Mouse (Mus musculus) bone marrow, adult 2 months (tissue): ENCODE results near the gene Spg7. TPM values are rescaled to one million over a fixed set of nuclear protein-coding genes. Genes with fewer than 3 reads are reported as not detected.

Source experiments
- H3K27ac ChIP-seq: fragments of 200-500 bp; 2 replicates; pipeline ENCODE4 v1.5.1; 2012; ENCODE audit warnings: low read depth, mild to moderate bottlenecking, control low read depth, inconsistent platforms, low read length; ENCODE audit not compliant: control insufficient read depth, poor library complexity, insufficient read depth
- H3K4me1 ChIP-seq: fragments of 200-500 bp; 2 replicates; pipeline ENCODE4 v1.6.1; 2011; ENCODE audit warnings: low read length; ENCODE audit not compliant: control insufficient read depth, insufficient read depth
- H3K4me3 ChIP-seq: fragments of 200-500 bp; replicated peaks from 2 replicates; pipeline ENCODE3; 2011; ENCODE audit warnings: mild to moderate bottlenecking, low read depth, low read length, control low read depth; ENCODE audit not compliant: control insufficient read depth
- CTCF ChIP-seq: fragments of 200-500 bp; IDR thresholded peaks from 2 replicates; pipeline ENCODE4 v1.5.1; 2011; ENCODE audit warnings: low read length, control low read depth; ENCODE audit not compliant: control insufficient read depth, insufficient read depth
- POLR2A ChIP-seq: fragments of 200-500 bp; IDR thresholded peaks from 2 replicates; pipeline ENCODE4 v1.6.1; 2011; ENCODE audit warnings: low read depth, mild to moderate bottlenecking, control low read depth, low read length, borderline replicate concordance; ENCODE audit not compliant: control insufficient read depth
- WGBS: fragments of 180-500 bp; shearing (Covaris S2); methylation state at CpG from one replicate; pipeline ENCODE4 v1.1.7; 2018; 5-methylcytosine and 5-hydroxymethylcytosine counted together
- polyA plus RNA-seq: library from polyadenylated mRNA; stranded (reverse); fragments of >200 nt; gene quantifications from 2 replicates; pipeline ENCODE4 v1.2.4, GENCODE M21; 2011; ENCODE audit warnings: low replicate concordance; ENCODE audit not compliant: missing spikeins, insufficient read depth, insufficient read length

Gene Spg7
- polyA plus RNA-seq, 1 experiment = 74.6 TPM

GRCm38 (mm10) chr8:123135806-123136205, 73.1 kb downstream of the Spg7 start:
- Histone ChIP-seq H3K27ac (no peak overlapping the region), H3K4me3 (no peak overlapping the region), H3K4me1 (no peaks in the 10 kb centered on the region; the same call in 1 of the 2 replicates)
- no peak for TF ChIP-seq POLR2A
- TF ChIP-seq CTCF = no peak
- 75% methylated on average over 9 of the region's 9 CpGs for WGBS

DNA sequence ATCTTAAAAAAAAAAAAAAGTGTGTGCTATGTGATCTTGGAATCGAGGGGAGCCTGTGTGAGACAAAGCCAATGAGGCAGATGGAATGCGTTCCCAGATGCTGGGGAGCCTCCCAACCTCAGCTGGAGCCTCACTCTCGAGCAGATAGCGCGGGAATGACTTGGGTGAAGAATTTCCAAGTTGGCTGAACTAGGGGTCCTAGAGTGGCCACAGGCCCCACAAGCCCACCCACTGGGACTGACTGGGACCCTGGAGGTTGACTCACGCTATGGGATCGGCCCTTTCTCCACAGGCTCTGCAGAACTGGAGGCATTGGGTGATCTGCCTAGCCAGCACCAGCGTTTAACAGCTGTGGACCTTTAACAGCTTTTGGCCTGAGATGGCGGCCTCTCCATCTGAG, 73.5 kb downstream of the Spg7 start:
- H3K4me1 ChIP-seq = no peaks in the 10 kb centered on the region; the same call in 1 of the 2 replicates
- TF ChIP-seq CTCF (no peak), POLR2A (no peak)
- H3K4me3 ChIP-seq = no peak overlapping the region
- no peak overlapping the region for H3K27ac ChIP-seq
- 85% methylated on average over 9 of the region's 9 CpGs for WGBS

DNA sequence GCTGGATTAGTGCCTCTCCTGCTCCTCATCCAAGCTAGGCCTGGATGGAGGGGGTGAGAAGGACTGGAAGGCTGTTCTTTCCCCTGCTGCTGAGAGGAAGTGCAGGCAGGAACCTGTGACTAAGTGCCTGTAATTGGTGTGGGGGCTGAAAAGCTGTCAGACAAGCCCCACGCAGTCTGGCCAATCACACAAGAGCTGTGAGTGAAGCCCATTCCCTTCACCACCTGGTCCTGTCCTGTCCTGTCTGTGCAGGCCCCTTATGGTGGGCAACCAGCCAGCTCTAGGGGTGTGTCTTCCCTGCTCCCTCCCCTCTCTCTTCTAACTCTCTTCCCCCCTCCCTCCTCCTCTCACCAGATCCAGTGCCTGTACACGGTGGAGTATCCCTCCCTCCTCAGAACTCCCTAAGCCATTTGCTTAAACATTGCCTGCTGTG, 74.9 kb downstream of the Spg7 start:
- Histone ChIP-seq H3K4me3 (no peak overlapping the region), H3K4me1 (no peaks in the 10 kb centered on the region; the same call in 1 of the 2 replicates), H3K27ac (no peak overlapping the region)
- TF ChIP-seq CTCF (no peak), POLR2A (no peak)
- 29% methylated on average over 2 of the region's 2 CpGs for WGBS

DNA sequence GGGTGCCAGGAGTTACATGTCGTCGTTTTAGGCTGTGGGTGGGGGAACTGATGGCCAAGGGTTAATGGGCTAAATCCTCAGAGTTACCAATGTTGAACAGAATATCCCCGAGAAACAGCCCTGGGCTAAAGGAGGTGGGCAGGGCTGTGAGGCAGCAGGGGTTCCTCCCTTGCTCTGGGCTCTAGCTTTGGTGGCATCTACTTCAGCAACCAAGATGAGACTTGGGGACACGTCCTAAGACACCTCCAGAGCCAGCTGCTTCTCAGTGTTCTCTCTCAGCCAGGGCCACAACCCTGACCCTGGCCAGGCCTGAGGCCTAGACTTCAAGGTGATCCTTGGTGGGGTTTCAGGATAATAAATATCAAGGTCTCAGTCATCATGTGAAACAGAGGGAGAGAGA, 76.0 kb downstream of the Spg7 start:
- no peaks in the 10 kb centered on the region; the same call in 1 of the 2 replicates for H3K4me1 ChIP-seq
- TF ChIP-seq CTCF = no peak
- no peak for TF ChIP-seq POLR2A
- H3K4me3 ChIP-seq = no peak overlapping the region
- WGBS = 59% methylated on average over 4 of the region's 4 CpGs
- no peak overlapping the region for H3K27ac ChIP-seq

DNA sequence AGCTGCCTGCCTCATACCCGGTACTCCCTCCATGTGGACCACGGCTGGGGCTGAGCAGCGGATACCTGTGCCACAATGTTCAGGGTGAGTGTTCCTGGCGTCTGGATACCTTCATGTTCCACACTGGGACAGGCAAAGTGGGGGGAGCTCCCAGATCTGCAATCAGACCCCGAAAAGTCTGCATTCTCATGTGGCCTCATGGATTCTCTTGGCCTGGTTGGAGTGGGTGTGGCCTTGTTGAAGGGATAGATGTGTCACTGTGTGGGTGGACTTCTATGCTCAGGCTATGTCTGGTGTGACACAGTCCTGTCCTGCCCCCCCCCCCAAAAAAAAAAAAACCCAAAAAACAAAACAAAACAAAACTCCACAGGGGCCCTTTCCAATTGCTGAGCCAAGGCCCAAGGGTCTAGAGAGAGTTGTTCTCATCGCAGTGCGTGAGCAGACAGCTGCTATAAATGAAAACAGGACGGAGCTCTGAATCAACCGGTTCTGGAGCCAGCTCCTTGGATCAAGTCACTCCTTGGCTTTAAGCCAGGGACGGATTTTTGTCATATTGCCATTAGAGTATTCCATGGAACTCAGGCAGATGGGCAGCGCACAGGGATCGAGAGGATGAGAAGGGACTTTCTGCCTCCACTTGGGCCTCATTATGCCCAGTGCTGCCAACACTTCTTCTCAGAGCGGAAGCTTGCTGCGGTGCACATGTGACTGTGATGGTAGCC, 79.2 kb downstream of the Spg7 start:
- TF ChIP-seq CTCF = no peak
- no peak for TF ChIP-seq POLR2A
- Histone ChIP-seq H3K27ac (no peak overlapping the region), H3K4me3 (no peak overlapping the region), H3K4me1 (no peaks in the 10 kb centered on the region; the same call in 1 of the 2 replicates)
- WGBS = 83% methylated on average over 14 of the region's 14 CpGs

DNA sequence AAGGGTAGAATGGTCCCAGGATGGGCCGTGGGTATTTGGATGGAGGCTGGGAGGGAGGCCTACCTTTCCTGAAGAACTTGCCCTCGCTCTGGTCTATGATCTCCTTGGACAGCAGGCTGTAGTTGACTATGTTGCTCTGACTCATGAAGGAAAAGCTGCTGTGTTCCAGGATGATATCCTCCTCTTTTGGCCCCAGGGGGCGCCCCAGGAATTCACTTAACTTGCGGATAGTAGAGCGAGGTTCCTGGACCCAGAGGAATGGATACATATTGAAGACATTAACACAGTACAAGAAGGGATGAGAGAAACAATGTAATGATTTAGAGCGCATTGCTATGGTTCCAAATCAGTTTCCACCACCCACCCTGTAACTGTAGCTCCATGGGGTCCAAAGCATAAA, 82.5 kb downstream of the Spg7 start:
- Histone ChIP-seq H3K4me1 (no peaks in the 10 kb centered on the region), H3K4me3 (no peak overlapping the region), H3K27ac (no peak overlapping the region)
- WGBS = 47% methylated on average over 6 of the region's 6 CpGs
- TF ChIP-seq CTCF (no peak; the same call in 1 of the 2 replicates), POLR2A (no peak)

- 87% methylated on average over 7 of the region's 7 CpGs for WGBS
- TF ChIP-seq POLR2A (no peak), CTCF (no peak)
- Histone ChIP-seq H3K4me1 (no peaks in the 10 kb centered on the region), H3K4me3 (no peak overlapping the region), H3K27ac (no peak overlapping the region)
These were observed 83.6 kb downstream of the Spg7 start for GRCm38 (mm10) chr8:123146390-123146789.

Other genes starting within 250 kb of the Spg7 start
- 0.31 TPM in 1 of 2 replicates, not detected in the other for gene Cdh15, start 215.0 kb upstream of the Spg7 start, polyA plus RNA-seq
- gene Ankrd11, start 20.7 kb upstream of the Spg7 start, polyA plus RNA-seq = 38.1 and 78.7 TPM in 2 replicates
- 1,064 and 1,759 TPM in 2 replicates for gene Rpl13, start 39.4 kb downstream of the Spg7 start, polyA plus RNA-seq
- gene Cpne7, start 54.4 kb downstream of the Spg7 start, polyA plus RNA-seq = 0.40 and 1.5 TPM in 2 replicates
- gene Sult5a1, start 95.4 kb downstream of the Spg7 start, polyA plus RNA-seq = 0.52 and 1.4 TPM in 2 replicates
- gene Dpep1, start 123.3 kb downstream of the Spg7 start, polyA plus RNA-seq = 9.7 and 14.2 TPM in 2 replicates
- gene Chmp1a, start 149.8 kb downstream of the Spg7 start, polyA plus RNA-seq = 62.6 and 88.7 TPM in 2 replicates
- 0.62 TPM in 1 of 2 replicates, not detected in the other for gene Spata33, start 149.9 kb downstream of the Spg7 start, polyA plus RNA-seq
- gene Cdk10, start 161.9 kb downstream of the Spg7 start, polyA plus RNA-seq = 32.1 and 71.7 TPM in 2 replicates
- gene Spata2l, start 173.3 kb downstream of the Spg7 start, polyA plus RNA-seq = 2.8 TPM in 1 of 2 replicates, not detected in the other
- gene Zfp276, start 191.3 kb downstream of the Spg7 start, polyA plus RNA-seq = 10.9 and 29.2 TPM in 2 replicates
- gene Vps9d1, start 191.4 kb downstream of the Spg7 start, polyA plus RNA-seq = 12.4 and 30.1 TPM in 2 replicates